Mouse (Mus musculus) heart, adult 9 months (tissue): ENCODE results near the gene Ascc1.

Source experiments
- DNase-seq, 2 experiments: peaks; one replicate each; pipeline ENCODE4 v3.0.0; 2022; ENCODE audit warnings: low spot score in 2 of 2

Ascc1 gene

DNA sequence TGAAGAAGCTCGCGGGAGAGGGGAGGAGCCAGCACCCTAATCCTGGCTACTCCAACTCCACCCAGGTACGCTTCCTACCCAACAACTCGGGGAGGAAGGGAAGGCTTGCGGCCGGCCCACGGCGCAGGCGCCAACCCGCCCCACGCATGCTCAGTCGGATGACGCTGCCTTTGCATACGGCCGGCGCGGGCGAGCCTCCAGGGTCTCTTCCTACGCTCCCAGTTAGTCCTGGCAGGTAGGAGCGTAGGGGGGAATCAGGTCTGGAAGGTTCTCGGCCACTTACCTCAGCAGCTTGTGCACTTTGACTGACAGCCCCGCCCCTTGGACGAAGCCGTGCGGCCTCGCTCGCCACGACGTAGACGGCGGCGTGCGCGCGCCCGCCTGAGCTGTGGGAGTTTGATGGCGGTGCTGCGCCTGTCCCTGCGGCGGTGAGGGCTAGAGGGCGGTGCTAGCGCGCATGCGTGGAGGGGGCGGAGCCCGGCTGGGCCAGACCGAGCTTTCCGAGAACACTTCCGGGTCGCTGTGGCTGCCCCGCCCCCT is at the start of gene Ascc1, which contains the start of gene Anapc16:
TSS of gene Ascc1 (plus strand) at position 133 of the 540 bp plus-strand sequence.
TSS of gene Anapc16 (minus strand) at position 463 of the 540 bp plus-strand sequence.
- DNase-seq = peak; percentile 95

DNA sequence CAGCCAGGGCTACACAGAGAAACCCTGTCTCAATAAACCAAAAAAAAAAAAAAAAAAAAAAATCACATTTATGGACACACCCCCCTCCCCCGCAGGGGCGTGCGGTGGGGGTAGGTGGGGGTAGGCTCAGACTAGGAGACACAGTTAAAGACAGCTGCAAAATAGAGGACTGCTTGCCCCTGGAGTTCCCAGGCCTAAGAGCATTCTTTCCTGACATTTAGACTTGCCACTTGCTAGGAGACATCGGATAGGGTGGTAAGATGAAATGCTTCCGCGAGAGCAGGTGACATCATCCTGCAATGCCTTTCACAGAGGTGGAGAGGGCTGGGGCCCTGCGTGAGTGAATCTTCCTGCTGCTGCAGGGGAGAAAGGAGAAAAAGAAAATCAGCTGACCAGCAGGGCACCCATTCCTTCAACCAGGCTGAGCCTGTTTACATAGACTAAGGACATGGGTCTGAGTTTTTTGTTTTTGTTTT is 49.0 kb upstream of the Ascc1 start:
- no peak for DNase-seq

DNA sequence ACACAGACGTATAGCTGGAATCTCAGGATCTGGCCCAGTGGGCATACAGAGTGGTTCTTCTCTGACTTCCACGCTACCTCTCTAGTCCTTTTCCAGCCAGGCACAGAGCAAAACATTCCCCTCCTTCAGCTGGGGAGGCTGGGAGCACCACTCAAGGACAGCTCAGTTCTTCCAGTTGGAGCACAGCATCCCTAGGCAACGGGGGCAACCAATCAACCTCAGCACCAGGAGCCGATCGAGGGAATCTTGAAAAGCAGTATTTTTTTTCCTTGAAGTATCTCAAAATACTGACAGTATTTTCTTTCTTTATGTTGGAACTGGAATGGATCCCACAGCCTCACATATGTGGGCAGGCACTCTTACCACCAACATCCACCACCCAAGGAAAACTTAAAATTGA is 45.9 kb upstream of the Ascc1 start:
- no peak for DNase-seq

DNA sequence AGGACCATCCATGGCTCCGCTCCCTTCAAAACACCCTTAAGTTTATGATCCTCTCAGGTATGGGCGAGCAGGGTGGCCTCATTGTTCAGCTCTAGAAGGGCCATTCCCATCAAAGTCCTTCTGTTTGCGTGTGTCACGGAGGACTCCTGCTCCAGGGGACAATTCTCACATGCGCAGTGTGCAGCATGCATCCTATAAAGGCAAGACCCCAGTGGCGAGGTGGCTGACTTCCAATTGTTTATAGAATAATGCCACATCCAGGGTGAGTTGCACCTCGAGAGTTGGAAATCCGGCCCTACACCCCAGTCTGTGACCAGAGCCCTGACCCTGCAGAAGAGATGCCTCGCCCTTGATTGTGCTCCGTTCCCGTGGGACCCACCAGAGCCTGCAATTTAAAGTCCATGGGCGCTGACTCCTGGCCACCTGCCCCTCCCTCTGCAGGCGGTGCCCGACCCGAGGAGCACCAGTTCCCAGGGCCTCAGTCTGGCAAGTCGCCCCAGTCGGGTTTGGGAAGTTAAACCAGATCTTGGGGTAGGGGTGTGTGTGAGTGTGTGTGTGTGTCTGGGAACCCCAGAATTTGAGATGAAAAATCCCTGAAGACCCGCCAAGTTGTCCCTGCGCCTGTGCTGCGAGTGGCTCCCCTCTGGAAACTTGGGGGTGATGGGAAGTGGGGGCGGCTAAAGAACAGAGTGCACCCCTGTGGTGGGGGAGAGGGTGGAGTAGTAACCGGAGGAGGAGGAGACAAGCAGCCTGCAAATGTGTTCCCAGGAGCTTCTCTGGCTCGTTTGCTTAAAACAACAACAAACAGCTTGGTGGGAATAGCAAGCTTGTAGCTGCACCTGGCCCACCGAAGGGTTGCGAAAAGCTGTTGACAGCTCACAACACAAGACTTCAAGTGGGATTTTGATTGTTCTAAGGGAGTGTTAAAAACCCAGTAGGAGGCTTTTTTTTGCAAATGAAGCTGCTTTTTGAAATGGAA is 45.1 kb upstream of the Ascc1 start:
- DNase-seq = peak; percentile 73 to 83

DNA sequence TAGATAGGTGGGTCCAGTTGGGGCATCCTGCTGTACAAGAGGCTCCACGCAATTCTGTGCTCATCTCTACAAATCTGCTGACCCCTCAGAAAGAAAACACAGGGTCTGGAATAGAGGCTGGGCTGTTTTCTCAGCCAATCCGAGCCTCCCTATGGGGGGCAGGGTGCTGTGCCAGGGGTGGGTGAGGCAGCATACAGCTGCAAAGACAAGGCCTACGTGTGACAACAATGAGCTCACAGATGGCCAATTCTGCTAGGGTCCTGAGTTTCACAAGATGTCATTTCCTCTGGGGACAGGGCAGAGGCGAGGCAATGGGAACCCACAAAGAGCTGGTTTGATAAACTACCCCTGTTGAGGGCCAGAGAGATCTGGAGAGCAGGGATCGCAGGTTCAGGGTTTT is 44.1 kb upstream of the Ascc1 start:
- no peak for DNase-seq

DNA sequence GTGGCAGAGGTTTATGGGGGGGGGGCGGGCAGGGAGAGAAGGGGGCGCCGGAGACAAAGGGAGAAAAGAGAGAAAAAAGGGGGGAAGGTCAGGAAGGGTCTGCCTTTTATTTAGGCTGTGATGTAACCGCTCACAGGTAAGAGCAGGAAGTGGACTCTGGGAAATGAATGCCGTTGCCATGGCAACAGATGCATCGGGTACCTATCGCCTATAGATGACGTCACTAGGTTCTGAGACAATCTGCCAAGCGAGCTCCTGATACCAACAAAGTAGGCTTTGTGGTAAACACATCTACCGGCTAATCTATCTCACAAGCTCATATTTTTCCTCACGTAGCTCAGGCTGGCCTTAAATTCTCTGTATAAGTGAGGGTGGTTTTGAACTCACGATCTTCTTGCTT is 43.1 kb upstream of the Ascc1 start:
- DNase-seq = no peak

DNA sequence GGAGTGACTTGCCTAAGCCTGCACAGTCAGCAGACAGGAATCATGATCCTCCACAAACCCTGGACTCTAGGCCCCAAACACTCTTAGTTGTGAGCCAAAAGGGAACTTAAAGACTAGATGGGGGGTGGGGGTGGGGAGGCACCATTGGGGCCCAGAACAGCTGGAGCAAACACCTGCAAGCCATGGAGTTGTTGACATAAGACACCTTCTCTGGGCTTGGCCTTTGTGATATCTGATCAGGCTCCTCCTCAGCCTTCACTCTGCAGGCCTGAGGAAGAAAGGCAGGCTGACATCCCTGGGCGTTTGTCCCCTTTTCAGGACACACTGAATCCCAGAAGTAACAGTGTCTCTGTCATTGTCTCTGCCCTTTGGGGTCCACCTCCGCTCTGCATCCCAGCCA is 39.0 kb upstream of the Ascc1 start:
- DNase-seq = no peak

DNA sequence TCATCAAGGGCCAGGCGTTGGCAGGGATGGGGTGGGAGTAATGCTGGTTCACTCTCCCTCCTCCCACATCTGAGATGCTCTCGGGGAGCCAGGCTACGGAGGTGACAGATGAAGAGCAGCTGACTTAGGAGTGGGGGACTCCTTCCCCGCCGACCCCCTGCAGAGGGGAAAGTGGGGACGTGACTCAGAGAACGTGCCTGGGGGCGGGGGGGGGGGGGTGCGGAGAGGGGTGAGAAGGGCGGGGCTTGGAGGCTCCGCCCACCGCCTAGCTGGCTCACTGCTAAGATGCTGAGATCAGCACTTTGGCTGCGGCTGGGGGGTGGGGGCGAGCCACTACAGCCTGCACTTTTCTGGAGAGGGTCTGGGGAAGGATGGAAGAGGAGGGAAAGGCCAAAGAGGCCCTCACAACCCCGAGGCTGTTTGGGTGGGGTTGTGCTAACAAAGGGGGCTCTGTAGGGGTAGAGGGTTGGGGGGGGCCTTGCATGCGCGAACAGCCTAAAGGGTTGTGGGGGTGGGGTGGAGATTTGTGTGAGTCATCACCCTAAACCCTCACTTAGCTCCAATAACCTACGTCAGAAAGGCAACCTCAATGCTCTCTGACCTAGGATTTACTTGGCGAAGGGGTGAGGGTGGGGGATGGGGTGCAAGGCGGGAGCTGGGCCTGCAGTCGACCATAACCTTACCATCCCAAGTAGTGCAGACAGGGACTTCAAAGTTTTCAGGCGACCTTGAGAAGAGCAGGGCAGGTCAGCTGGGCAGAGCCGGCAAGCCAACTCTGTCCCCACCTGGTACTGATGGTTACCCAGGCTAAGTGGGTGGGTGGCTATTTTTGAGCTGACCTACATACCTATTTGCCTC is 37.9 kb upstream of the Ascc1 start:
- DNase-seq = no peak

DNA sequence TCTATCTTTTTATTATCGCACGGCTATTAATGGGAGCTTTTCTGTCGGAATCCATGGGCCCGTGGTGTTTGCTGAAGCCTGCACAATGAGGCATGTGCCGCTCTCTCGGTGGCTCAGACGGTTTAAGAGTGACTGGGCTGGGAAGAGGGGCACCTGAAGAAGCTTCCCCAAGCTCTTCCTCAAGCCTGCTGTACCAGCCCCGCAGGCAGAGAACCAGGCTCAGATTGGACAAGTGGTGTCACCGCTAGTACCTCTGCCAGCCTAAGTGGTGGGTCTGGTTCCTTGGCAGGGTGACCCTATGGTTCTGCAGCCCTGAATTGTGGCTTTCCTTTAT is 37.3 kb upstream of the Ascc1 start:
- DNase-seq = peak in 1 of 2 experiments; percentile 63

DNA sequence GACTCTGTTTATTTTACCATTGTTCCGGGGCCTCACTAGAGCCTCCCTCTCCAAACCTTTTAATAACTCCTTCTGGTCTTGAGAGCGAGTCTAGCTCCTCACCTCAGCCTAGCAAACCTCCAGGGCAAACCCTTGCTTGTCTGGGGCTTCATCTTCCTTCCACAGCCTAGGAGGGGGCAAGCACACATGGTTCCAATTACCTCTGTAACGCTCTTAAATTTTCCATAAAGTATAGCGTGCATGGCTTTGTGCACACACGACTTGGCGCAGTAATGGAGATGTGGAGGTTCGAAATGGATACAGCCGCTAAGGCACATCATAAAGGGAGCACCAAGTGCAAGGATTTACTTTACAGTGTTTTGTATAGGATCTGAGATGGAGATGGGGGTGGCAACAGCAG is 36.8 kb upstream of the Ascc1 start:
- no peak for DNase-seq

DNA sequence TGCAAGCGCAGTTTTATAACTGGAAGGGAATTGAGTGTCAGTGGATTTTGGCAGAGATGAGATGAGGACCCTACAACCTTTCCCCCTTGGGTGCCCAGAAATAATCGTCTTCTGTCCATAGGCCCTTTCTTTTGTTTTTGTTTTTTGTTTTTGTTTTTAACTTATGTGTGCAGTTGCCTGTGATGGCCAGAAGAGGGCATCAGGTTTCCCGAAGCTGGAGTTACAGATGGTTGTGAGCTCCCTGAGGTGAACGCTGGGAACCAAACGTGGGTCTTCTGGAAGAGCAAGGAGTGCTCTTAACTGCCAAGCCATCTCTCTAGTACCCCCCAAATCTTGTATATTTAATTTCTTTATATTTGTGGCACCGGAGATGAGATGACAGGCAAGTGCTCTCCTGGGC is 35.9 kb upstream of the Ascc1 start:
- no peak for DNase-seq

DNA sequence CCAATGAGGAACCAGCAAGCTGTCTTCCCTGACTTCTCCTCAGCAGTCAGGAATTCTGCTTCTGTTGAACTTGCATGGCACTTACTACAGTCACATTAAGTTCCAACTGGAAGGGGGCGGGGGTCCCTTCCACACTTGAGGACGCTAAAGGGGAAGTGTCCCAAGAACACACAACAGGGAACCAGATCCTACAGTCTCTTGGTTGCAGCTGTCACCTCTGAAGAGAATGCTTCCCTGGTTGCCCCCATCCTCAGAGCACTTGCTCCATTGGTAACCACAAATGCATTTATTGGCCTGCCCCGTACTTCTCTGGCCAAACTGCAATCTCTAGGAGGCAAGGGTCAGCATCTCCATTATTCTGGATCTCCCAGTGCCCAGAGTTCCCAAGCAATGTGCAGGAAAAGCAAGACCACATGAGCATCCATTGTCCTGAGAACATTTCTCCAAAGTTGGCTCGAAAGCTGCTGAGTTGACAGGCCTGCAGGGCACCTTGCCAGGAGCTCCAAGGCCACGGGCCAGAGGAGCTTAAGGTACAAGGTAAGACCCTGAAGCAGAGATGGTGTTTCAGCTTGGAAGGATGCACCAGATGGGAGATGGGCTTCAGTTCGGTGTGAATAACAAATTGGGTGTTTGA is 35.2 kb upstream of the Ascc1 start:
- DNase-seq = peak; percentile 64 to 70

DNA sequence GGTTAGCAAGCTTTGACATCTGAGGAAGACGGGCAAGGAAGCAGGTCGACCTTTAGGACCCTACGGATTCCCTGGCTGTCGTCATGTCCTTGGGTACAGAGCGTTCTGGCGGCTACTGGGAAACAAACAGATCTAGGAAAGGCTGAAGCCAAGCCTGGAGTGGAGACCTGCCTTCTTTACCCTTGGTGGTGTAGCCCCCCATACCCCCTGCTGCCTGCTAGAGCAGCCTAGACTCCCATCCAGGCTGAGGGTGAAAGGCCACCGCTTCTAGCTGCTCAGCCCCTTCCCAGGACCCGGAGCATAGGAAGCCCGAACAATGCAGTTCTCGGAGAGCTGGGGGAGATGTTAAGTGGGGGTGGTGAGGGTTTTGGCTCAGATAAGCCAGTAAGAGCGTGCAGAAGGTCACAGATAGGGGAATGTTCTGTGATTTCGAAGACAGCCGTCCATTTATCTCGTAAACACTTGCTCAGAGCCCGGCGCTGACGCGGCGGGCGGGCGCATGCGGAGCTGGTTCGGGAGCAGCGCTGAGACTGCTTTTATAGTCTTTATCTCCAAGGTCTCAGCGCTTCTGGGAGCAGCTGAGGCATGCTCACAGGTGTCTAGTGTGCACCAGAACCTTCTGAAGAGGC is 32.7 kb upstream of the Ascc1 start:
- DNase-seq = peak; percentile 89 to 90

DNA sequence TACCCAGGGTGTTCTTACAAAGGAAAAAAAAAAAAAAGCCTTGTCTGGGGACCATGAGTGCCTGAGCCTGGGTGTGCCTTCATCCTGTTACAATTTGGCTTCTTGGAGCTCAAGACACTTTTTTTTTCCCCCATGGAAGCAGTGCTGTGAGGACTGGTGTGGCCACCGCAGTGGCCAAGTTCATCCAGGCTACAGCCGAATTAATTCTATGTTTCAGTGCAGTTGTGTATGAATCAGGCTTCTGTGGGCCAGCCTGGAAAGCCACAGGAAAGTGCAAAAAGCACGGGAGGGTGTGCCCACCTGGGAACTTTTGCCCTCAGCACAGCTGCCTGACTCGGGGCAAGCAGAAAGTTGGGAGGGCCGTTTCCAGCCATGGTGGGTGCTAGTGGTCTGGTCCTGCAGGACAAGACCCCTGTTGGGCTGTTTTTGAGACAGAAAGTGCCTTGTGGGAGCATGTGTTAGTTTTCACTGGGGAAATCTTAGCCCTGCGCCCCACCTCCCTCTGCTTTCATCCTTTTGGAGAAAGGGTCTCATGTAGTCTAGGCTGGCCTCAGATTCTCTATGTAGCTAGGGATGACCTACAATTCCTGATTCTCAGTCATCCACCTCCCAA is 32.0 kb upstream of the Ascc1 start:
- DNase-seq = peak; percentile 59 to 81

DNA sequence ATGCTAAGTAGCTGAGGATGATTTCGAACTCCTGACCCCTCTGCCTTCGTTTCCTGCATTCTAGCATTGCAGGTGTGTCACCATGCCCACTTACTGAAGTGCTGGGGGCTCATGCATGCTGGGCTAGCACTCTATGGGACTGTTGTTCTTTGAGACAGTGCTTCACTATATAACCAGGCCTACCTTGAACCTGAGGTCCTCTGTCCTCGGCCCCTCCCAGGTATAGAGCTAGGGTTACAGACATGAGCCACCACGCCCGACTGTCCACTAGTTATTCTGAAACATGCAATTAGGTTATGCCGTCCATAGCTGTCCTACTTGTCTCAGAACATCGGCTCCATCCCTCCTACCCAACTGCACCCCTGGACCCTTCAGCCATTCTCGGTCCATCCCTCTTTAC is 30.8 kb upstream of the Ascc1 start:
- no peak for DNase-seq

DNA sequence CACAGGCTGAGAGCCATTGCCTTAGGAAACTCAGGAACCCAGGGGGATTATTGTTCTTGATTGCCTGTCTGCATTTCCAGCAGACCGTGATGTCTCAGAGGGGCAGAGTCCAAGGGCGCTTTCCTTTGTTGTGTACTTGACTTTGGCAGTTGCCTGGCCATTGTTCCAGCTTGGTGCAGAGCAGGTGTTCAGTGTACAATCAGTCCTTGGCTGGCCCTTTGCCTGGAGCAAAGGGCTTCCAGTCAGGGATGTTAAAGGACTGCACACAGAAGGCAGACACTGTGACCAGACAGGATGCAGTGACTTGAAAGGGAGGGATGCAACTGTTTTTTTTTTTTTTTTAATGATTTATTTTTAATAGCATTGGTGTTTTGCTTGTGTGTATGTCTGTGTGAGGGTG is 30.1 kb upstream of the Ascc1 start:
- peak; percentile 86 to 93 for DNase-seq

DNA sequence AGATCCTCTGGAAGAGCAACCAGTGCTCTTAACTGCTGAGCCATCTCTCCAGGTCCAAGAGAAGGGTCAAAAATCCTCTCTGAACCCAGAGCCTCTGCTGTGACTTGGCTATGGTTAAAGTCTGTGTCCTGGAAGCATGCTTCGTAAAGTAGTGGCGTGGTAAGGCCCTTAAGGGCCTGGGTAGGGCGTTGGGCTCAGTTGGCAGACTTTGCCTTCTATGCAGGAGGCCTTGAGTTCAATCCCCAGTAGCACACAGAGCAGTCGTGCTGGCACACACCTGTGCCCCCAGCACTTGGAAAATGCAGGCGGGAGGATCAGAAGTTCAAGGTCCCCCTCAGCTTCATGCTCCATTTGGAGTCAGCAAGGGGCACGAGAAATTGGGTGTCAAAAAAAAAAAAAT is 29.6 kb upstream of the Ascc1 start:
- DNase-seq = no peak

DNA sequence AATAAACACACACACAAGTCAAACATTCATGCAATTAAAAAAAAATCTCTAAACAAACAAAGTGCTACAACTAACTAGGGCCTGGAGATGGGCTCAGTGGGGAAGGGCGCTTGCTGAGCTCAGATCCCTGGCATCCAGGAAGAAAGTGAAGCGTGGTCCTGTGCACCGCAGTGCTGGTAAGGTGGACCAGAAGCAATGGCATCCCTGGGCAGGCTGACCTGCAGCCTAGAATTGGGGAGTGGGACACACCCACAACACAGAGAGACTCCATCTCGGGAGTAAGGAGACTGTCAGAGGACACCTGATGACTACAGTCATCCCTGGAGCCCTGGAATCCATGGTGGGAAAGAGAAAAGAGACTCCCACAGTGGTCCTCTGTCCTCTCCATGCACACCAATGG is 29.2 kb upstream of the Ascc1 start:
- DNase-seq = no peak

DNA sequence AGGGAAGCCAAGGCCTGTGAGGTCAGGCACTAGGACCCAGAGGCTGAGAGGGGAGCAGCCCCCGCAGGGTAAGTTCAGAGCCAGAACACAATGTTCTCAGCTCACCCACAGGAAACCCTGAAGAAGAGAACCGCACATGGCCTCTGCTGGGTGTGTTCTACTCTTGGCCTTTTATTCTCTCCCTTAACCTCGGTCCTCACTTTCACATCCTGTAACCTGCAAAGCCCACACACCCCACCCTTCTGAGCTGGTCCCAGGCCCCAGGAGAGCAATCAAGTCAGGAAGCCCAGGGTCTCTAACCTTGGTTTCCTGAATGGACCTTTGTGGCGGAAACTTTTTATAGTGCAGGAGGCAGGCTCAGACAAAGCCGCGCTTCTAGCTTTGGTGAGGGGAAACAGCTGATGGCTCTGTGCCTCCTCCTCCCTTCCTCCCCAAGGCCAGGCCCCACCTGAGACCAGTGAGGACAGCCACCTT is 28.4 kb upstream of the Ascc1 start:
- DNase-seq = peak; percentile 92 to 97

DNA sequence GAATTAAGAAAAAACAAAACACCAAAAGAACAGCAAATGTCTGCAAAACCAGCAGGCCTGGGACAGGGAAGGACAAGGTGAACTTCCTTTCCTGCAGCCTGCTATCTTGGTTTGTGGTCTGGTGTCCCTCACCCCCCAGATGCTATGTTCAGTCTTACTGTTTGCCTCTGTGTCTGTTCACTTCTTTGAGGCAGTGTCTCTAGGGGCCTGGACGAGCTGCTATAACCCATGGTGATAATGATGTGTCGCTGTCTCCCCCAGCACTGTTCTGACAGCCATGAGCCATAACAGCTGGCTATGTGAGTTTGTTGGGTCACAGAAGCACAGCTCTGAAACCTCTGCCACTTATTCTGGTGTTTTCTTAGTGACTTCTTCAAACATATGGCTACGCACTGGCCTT is 27.8 kb upstream of the Ascc1 start:
- peak in 1 of 2 experiments; percentile 61 for DNase-seq

DNA sequence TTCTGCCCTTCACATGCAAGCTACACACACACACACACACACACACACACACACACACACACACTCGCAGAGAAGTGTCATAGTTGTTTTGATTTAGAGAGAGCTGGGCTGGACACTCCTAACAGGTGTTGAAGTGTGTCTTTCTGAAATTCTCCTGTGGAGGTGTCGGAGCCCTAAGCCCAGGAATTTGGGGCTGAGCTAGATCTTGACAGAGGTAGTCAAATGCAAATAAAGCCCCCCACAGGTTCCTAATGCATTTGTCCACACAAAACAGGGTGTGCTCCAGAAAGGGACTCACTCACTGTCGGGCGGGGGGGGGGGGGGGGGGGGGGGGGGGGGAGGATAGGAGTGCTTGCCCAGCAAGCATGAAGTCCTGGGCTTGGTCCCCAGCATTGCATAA is 25.5 kb upstream of the Ascc1 start:
- no peak for DNase-seq
